Mouse (Mus musculus) kidney, embryonic 15.5 days (tissue): ENCODE results near the gene Slc28a2. TPM values are rescaled to one million over a fixed set of nuclear protein-coding genes. Genes with fewer than 3 reads are reported as not detected.
"Not testable (repeated sequence)": the region's sequence is repeated elsewhere in the genome, so short reads cannot be mapped to it uniquely, and the experiment has no call there.

Source experiments
- ATAC-seq: fragments of 200-750 bp; cut with Nextera tagmentation; replicated peaks from 2 replicates; pipeline ENCODE4 v1.8.0; 2017; ENCODE audit warnings: moderate TSS enrichment; ENCODE audit not compliant: low FRiP score
- H3K27ac ChIP-seq: fragments of 300-500 bp; sonication (generic); 2 replicates; pipeline ENCODE4 v1.5.1; 2015; ENCODE audit warnings: mild to moderate bottlenecking, inconsistent platforms
- H3K27me3 ChIP-seq: fragments of 300-500 bp; sonication (generic); 2 replicates; pipeline ENCODE4 v1.6.1; 2015; ENCODE audit warnings: inconsistent platforms
- H3K36me3 ChIP-seq: fragments of 300-500 bp; sonication (generic); 2 replicates; pipeline ENCODE4 v1.6.1; 2015; ENCODE audit warnings: inconsistent platforms
- H3K4me1 ChIP-seq: fragments of 300-500 bp; sonication (generic); 2 replicates; pipeline ENCODE4 v1.6.1; 2015; ENCODE audit warnings: inconsistent platforms
- H3K4me2 ChIP-seq: fragments of 300-500 bp; sonication (generic); 2 replicates; pipeline ENCODE4 v1.6.1; 2015; ENCODE audit warnings: moderate library complexity, mild to moderate bottlenecking, inconsistent platforms
- H3K4me3 ChIP-seq: fragments of 300-500 bp; sonication (generic); replicated peaks from 2 replicates; pipeline ENCODE4 v1.5.1; 2015; ENCODE audit warnings: mild to moderate bottlenecking, inconsistent platforms
- H3K9ac ChIP-seq: fragments of 300-500 bp; sonication (generic); 2 replicates; pipeline ENCODE4 v1.6.1; 2015; ENCODE audit warnings: mild to moderate bottlenecking, inconsistent platforms
- H3K9me3 ChIP-seq: fragments of 300-500 bp; sonication (generic); replicated peaks from 2 replicates; pipeline ENCODE4 v1.6.1; 2016; ENCODE audit warnings: inconsistent platforms
- WGBS: fragments of 180-500 bp; shearing (Covaris S2); methylation state at CpG from one replicate; pipeline ENCODE4 v1.1.7; 2015; ENCODE audit warnings: mixed read lengths; 5-methylcytosine and 5-hydroxymethylcytosine counted together
- polyA plus RNA-seq: library from polyadenylated mRNA; unstranded; fragments of >200 nt; fragmentation: Nextera tagmentation; extraction: Ambion mirVana; gene quantifications from 2 replicates; pipeline ENCODE4 v1.2.1, GENCODE M21; 2015

The Slc28a2 gene
- polyA plus RNA-seq, 1 experiment from 2014 or later = 0.82 TPM

DNA sequence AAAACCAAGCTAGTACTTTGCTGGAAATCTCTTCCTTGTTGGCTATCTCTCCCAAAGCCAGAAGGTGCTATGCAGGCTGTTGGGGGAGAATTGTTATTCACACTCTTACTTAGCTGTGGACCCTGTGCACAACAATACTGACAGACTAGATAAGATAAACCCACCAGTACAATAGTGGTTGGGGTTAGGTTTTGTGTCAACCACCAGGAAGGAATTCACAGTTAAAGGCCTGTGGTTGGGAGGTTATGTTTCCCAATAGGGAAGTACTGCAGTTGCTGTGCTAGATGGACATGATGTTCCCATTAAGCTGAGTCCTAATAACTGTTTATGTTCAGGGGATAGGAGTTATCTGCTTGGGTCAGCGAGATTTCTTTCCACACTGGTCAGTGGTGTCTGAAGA lies 57.5 kb downstream of the Slc28a2 start:
- WGBS = 65% methylated on average over 1 of the region's 1 CpGs
- not testable (repeated sequence) for H3K36me3 ChIP-seq, H3K27me3 ChIP-seq, ATAC-seq, H3K9me3 ChIP-seq, H3K4me1 ChIP-seq, H3K4me3 ChIP-seq, H3K27ac ChIP-seq, H3K4me2 ChIP-seq, H3K9ac ChIP-seq

- no peaks in the 10 kb centered on the region for H3K27me3 ChIP-seq
- H3K4me2 ChIP-seq = no peak within 1 kb of the TSS
- H3K9ac ChIP-seq = no peak within 1 kb of the TSS
- WGBS = 97% methylated on average over 1 of the region's 1 CpGs
- H3K4me3 ChIP-seq = no peak within 1 kb of the TSS
- H3K4me1 ChIP-seq = no peaks in the 10 kb centered on the region
- H3K9me3 ChIP-seq = no peaks in the 10 kb centered on the region
- no peak within 1 kb of the TSS for H3K27ac ChIP-seq
- ATAC-seq = no peak
- no peaks in the 10 kb centered on the region for H3K36me3 ChIP-seq
Measured at GRCm38 (mm10) chr2:122484641-122485040, 58.4 kb downstream of the Slc28a2 start, which contains the start of gene Gm14085. TSS of gene Gm14085 (plus strand) at chr2:122484941.

- not testable (repeated sequence) for H3K36me3 ChIP-seq, H3K4me2 ChIP-seq, ATAC-seq, H3K4me3 ChIP-seq, H3K27me3 ChIP-seq, H3K4me1 ChIP-seq, H3K9me3 ChIP-seq, H3K27ac ChIP-seq, H3K9ac ChIP-seq
- 64% methylated on average over 3 of the region's 3 CpGs for WGBS
Measured at GRCm38 (mm10) chr2:122485654-122486053, 59.4 kb downstream of the Slc28a2 start.

DNA sequence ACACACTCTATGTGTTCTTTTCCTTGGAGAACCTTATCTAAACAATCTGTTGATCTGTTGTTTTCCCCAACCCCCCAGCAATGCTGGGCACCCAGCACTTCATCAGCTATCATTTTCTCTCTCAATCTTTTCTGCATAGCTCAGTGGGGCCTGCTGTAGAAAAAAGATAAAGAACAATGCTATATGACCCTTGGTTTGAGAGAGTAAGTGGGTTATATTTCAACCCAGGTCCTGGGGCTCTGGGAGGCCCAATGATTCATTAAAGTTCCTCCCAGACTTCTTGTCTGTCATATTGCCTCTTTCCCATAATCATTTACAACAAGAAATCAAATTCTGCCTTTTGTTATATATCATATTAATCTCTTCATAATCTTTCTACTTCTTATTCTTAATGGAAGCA lies 59.8 kb downstream of the Slc28a2 start:
- not testable (repeated sequence) for H3K36me3 ChIP-seq, H3K27me3 ChIP-seq, H3K4me1 ChIP-seq, H3K4me2 ChIP-seq, H3K27ac ChIP-seq, H3K9me3 ChIP-seq, H3K9ac ChIP-seq, H3K4me3 ChIP-seq, ATAC-seq

GRCm38 (mm10) chr2:122486674-122487073 lies 60.4 kb downstream of the Slc28a2 start:
- 92% methylated on average over 2 of the region's 2 CpGs for WGBS
- ATAC-seq = no peak
- no peak overlapping the region for H3K4me3 ChIP-seq
- H3K36me3 ChIP-seq = no peaks in the 10 kb centered on the region
- H3K27ac ChIP-seq = no peak overlapping the region
- no peak overlapping the region for H3K9ac ChIP-seq
- H3K27me3 ChIP-seq = no peaks in the 10 kb centered on the region
- no peaks in the 10 kb centered on the region for H3K4me1 ChIP-seq
- no peaks in the 10 kb centered on the region for H3K9me3 ChIP-seq
- no peak overlapping the region for H3K4me2 ChIP-seq

Other genes with a start within 250 kb of the Slc28a2 start
- gene Patl2, start 240.3 kb upstream of the Slc28a2 start, polyA plus RNA-seq = 0.06 TPM in 1 of 2 replicates, not detected in the other
- not detected in 2 replicates for gene Terb2, start 240.2 kb upstream of the Slc28a2 start, polyA plus RNA-seq
- 41.0 and 41.6 TPM in 2 replicates for gene Sord, start 191.7 kb upstream of the Slc28a2 start, polyA plus RNA-seq
- 0.10 and 0.19 TPM in 2 replicates for gene Duox2, start 128.0 kb upstream of the Slc28a2 start, polyA plus RNA-seq
- gene Duoxa2, start 127.6 kb upstream of the Slc28a2 start, polyA plus RNA-seq = 0.17 TPM in 1 of 2 replicates, not detected in the other
- 0.10 TPM in 1 of 2 replicates, not detected in the other for gene Duoxa1, start 112.7 kb upstream of the Slc28a2 start, polyA plus RNA-seq
- 0.04 TPM in 1 of 2 replicates, not detected in the other for gene Duox1, start 110.8 kb upstream of the Slc28a2 start, polyA plus RNA-seq
- 2.4 and 2.6 TPM in 2 replicates for gene Shf, start 57.3 kb upstream of the Slc28a2 start, polyA plus RNA-seq
- gene Gm14085, start 58.5 kb downstream of the Slc28a2 start, polyA plus RNA-seq = 0.12 TPM in 2 replicates
- 44.2 and 49.6 TPM in 2 replicates for gene Gatm, start 184.8 kb downstream of the Slc28a2 start, polyA plus RNA-seq
- 0.34 and 0.99 TPM in 2 replicates for gene AA467197, start 210.5 kb downstream of the Slc28a2 start, polyA plus RNA-seq